Mouse (Mus musculus) bone marrow, adult 2 months (tissue): ENCODE data around the gene Itgb3.

Experiments
- CTCF ChIP-seq: fragments of 200-500 bp; IDR thresholded peaks from 2 replicates; pipeline ENCODE4 v1.5.1; 2011; ENCODE audit warnings: low read length, control low read depth; ENCODE audit not compliant: control insufficient read depth, insufficient read depth
- POLR2A ChIP-seq: fragments of 200-500 bp; IDR thresholded peaks from 2 replicates; pipeline ENCODE4 v1.6.1; 2011; ENCODE audit warnings: low read depth, mild to moderate bottlenecking, control low read depth, low read length, borderline replicate concordance; ENCODE audit not compliant: control insufficient read depth

DNA sequence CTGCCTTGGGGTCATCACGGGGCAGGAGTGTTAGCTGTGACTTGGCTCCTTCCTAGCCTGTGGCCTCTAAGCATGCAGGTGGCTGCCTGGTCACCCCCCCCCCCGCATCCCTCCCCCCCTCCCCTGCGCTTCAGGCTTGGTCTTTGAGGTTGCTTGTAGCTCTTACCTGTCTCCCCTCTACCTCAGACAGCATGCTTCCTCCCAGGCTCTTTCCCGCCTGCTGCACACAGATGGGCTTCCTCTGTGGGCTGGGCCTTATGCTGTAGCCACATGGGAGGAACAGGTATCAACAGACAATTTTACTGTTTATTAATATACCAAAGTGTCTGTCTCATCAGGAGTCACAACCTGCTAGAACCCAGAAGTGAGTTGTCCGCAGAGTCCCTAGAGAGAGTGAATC lies 38.8 kb downstream of the Itgb3 start:
- TF ChIP-seq CTCF, result no peak
- no peak for TF ChIP-seq POLR2A
